Mouse (Mus musculus): ENCODE measurements at regions not wholly inside any gene's neighbourhood (a gene's known extent, or its start where the extent isn't known, plus 50 kb on each side); places are given as distances from the start of the nearest gene placed in this dataset.

DNA sequence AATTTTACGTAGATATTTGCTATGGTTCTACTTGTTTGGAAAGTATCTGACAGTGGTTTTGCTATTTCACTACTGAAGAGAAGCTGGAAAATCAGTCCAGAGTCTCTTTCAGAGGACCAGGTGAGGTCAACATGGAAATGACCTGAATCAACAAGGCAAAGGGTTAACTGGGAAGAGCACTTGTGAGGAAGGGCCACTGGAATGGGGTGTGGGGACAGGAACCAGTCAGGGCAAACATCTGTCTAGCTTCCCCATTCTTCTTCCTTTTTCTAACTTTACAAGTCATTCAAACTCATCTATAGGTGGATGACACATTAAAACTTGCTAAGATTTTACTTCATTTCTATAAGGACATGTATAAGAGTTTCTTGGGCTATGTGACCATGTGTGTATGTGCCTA, 283.7 kb downstream of the Gm11146 start:
- TF ChIP-seq CTCF (IDR thresholded peaks at IDR 0.05; ENCODE audit: insufficient read depth, low read length) (no peak), POLR2A (IDR thresholded peaks at IDR 0.05; ENCODE audit: borderline replicate concordance, extremely low read depth, low read depth, low read length) (no peak)

Measured in lung, adult 2 months (tissue).